Mouse (Mus musculus) bone marrow macrophage, adult 2 months (primary cell): ENCODE data around the gene Brd3.

ENCODE experiments used
- CTCF ChIP-seq: IDR thresholded peaks from 2 replicates; pipeline ENCODE4 v1.5.1; 2012; ENCODE audit warnings: low read depth, mild to moderate bottlenecking, low read length, moderate library complexity
- POLR2A ChIP-seq: IDR thresholded peaks from 2 replicates; pipeline ENCODE4 v1.6.1; 2012; ENCODE audit warnings: mild to moderate bottlenecking, low read depth, low read length, borderline replicate concordance

GRCm38 (mm10) chr2:27540515-27540836 lies 33.0 kb upstream of the Brd3 start:
- TF ChIP-seq POLR2A (no peak), CTCF (no peak)
